Mouse (Mus musculus): ENCODE results near the gene Arx. TPM values are rescaled to one million over a fixed set of nuclear protein-coding genes. Genes with fewer than 3 reads are reported as not detected.

Arx gene
- 2.0 and 2.1 TPM in 2 replicates for polyA plus RNA-seq (2016; fragmentation: Nextera tagmentation; extraction: Ambion mirVana)

DNA sequence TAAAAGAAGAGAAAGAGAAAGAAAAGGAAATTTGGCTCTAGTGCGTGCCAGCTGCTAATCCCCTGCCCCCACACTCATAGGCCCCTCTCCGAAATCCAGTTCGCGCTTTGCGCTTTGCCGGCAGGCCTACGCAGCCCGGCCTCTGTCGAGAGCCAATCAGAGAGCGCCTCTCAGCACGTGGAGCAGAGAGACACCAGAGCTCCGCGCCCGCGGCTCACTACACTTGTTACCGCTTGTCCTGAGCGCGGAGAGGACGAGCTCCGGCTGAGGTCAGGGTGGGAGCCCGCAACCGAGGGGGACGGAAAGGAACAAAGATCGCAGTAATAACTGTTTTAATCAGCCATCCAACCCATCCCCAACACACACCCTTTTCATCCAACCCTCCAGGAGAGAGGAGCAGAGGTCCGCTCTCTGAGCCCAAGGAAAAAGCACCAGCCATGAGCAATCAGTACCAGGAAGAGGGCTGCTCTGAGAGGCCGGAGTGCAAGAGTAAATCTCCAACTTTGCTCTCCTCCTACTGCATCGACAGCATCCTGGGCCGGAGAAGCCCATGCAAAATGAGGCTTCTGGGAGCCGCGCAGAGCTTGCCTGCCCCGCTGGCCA lies at the start of gene Arx:
Arx (plus strand) TSS at position 155 of the 603 bp plus-strand sequence.
- Histone ChIP-seq H3K27me3 (replicated peaks; ENCODE audit: low read depth, poor library complexity, severe bottlenecking) (peaks cover 98% of the 10 kb centered on the region), H3K27ac (replicated peaks) (no peak within 1 kb of the TSS), H3K9me3 (no peaks in the 10 kb centered on the region), H3K4me3 (peak within 1 kb of the TSS; percentile 31), H3K4me1 (peaks cover 8% of the 10 kb centered on the region), H3K36me3 (replicated peaks) (no peaks in the 10 kb centered on the region)
- peak; percentile 86 for DNase-seq (ENCODE audit: low spot score)
- 20% methylated on average over 31 of the region's 31 CpGs for WGBS

DNA sequence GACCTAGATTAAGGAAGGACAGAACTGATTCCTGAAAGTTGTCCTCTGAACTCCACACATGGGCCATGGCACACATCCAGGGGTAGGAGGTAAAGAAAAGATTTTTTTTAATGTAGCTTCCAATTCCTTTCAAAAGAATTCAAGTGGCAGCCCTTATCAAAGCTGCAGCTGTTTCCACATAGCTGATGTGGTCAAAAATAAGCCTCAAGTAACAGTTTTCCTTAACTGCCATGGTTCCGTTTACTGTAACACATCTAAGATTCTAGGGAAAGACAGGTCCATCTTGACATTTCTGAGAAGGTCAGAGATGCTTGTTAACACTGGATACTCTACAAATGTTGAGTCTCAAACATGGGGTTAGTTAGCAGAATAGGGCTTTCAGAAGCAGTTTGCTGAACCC lies 34.9 kb upstream of the Arx start:
- no peaks in the 10 kb centered on the region for H3K9me3 ChIP-seq
- DNase-seq (ENCODE audit: low spot score) = no peak
- H3K4me3 ChIP-seq = no peak overlapping the region
- no peak overlapping the region for H3K27ac ChIP-seq (replicated peaks)
- H3K27me3 ChIP-seq (replicated peaks; ENCODE audit: low read depth, poor library complexity, severe bottlenecking) = no peaks in the 10 kb centered on the region
- no peaks in the 10 kb centered on the region for H3K4me1 ChIP-seq
- 82% methylated on average over 1 of the region's 1 CpGs for WGBS
- no peaks in the 10 kb centered on the region for H3K36me3 ChIP-seq (replicated peaks)

DNA sequence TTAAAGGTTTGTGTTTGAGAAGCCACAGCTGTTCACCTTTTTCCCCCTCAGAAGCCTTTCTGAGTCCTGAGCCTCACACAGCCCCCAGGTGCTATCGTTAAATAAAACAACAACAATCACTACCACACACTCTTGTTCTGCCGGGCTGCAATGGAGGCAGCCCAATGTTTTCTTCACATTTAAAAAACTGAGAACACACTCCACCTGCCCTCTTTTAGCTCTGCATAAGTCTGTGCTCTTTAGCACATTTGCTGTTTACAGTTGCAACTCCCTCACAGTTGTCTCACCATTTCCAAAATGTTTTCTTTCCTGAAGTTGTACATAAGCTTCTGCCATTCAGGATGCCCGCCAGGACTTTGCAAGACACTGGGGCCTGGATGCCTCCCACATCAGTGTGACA lies 10.6 kb upstream of the Arx start:
- Histone ChIP-seq H3K27ac (replicated peaks) (no peak overlapping the region), H3K9me3 (no peaks in the 10 kb centered on the region), H3K27me3 (replicated peaks; ENCODE audit: low read depth, poor library complexity, severe bottlenecking) (peaks cover 53% of the 10 kb centered on the region), H3K4me1 (no peaks in the 10 kb centered on the region), H3K4me3 (no peak overlapping the region), H3K36me3 (replicated peaks) (no peaks in the 10 kb centered on the region)
- DNase-seq (ENCODE audit: low spot score) = no peak
- 57% methylated on average over 3 of the region's 3 CpGs for WGBS

DNA sequence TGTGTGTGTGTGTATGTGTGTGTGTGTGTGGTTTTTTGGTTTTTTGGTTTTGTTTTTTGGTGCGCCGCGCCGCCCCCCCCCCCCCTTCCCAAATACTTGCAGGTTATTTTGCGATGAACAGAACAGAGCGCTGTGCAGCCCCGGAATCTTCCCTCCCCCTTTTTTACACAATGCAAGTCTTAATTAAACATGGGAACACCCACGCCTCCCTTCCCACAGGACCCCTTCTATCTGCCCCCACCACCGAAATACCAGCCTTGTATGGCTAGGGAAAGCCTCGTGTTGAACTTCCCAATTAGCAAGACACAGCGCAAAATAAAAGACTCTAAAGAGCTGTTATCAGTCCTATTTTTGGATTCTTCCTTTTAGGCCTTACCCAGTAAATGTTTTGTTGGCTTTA lies 6.3 kb upstream of the Arx start:
- H3K36me3 ChIP-seq (replicated peaks) = no peaks in the 10 kb centered on the region
- peaks cover 93% of the 10 kb centered on the region for H3K27me3 ChIP-seq (replicated peaks; ENCODE audit: low read depth, poor library complexity, severe bottlenecking)
- no peak overlapping the region for H3K4me3 ChIP-seq
- no peak overlapping the region for H3K27ac ChIP-seq (replicated peaks)
- DNase-seq (ENCODE audit: low spot score) = no peak
- H3K4me1 ChIP-seq = no peaks in the 10 kb centered on the region
- 42% methylated on average over 11 of the region's 11 CpGs for WGBS
- no peaks in the 10 kb centered on the region for H3K9me3 ChIP-seq

DNA sequence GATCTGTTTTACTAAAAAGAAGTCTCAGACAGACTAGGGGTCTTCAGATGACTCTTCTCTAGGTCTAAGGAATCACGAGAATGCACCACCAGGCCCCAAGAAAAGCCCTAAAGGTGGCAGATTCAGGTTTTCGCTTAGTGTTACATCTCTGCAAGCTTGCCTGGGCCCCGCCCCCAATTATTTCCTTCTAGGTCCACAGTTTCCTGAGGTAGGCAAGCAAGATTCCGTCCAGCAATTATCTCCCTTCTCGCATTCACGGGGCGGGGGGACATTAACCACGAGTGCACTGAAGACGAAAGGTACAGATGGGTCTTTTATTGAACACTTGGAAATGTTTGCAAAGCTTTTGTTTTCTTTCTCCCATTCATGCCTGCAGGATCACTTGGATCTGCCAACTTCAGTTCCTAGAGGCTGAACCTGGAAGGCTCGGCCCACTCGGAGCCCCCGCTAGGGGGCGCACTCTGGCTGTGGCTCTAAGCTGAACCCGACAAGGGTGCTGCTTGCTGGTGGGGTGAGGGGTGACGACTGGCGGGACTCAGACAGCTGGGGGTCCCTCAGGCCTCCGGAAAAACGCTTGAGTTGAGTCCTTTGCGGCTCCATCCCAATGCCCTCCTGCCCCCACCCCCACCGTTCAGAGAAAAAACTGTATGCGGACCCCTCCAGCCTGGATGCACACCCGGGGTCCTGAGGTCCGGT lies 5.1 kb upstream of the Arx start:
- peaks cover 98% of the 10 kb centered on the region for H3K27me3 ChIP-seq (replicated peaks; ENCODE audit: low read depth, poor library complexity, severe bottlenecking)
- H3K4me1 ChIP-seq = no peaks in the 10 kb centered on the region
- H3K36me3 ChIP-seq (replicated peaks) = no peaks in the 10 kb centered on the region
- no peaks in the 10 kb centered on the region for H3K9me3 ChIP-seq
- peak; percentile 79 for DNase-seq (ENCODE audit: low spot score)
- H3K27ac ChIP-seq (replicated peaks) = no peak overlapping the region
- WGBS = 14% methylated on average over 23 of the region's 23 CpGs
- peak overlapping the region; percentile 37 for H3K4me3 ChIP-seq

DNA sequence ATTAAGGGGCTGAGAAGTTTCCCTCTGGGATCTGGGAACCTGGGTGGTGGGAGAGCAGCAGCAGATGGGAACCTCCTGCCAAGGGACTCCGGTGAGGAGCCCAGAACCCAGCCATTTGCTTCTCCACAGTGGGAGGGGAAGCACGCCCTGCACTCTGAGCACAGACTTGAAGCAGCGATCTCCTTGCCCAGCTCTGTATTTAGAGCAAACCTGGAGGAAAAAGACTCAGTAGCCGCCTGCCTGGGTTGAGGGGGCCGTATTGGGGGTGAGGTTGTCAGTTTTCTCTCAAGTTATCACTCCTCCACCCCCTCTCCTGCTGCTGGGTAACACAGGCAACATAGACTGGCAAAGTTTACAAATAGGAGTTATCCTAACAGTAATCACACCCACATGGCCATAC lies 4.5 kb upstream of the Arx start:
- 17% methylated on average over 5 of the region's 5 CpGs for WGBS
- Histone ChIP-seq H3K4me1 (no peaks in the 10 kb centered on the region), H3K27me3 (replicated peaks; ENCODE audit: low read depth, poor library complexity, severe bottlenecking) (peaks cover 98% of the 10 kb centered on the region), H3K9me3 (no peaks in the 10 kb centered on the region), H3K36me3 (replicated peaks) (no peaks in the 10 kb centered on the region), H3K27ac (replicated peaks) (no peak overlapping the region), H3K4me3 (peak overlapping the region; percentile 37)
- DNase-seq (ENCODE audit: low spot score) = peak; percentile 27

DNA sequence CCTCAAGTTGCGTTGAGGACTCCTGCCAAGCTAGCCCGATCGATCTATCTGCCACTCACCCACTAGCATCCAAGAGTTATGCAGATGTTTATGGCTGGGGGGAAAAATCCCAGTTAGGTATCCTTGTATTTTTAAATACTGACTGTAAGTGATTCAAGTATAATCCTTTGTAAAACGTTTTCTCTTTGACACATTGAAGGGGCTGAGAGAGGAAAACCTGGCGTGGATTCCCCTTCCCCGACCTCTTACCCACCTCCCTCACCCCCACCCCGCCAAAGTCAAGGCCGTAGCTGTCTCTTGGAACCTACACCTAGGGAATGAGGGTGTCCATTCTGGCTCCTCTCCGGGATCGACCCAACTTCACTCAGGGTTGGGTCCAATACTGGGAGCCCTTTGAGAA lies 1.2 kb upstream of the Arx start:
- no peak overlapping the region for H3K27ac ChIP-seq (replicated peaks)
- H3K36me3 ChIP-seq (replicated peaks) = no peaks in the 10 kb centered on the region
- peaks cover 8% of the 10 kb centered on the region for H3K4me1 ChIP-seq
- H3K4me3 ChIP-seq = no peak overlapping the region
- peaks cover 98% of the 10 kb centered on the region for H3K27me3 ChIP-seq (replicated peaks; ENCODE audit: low read depth, poor library complexity, severe bottlenecking)
- 20% methylated on average over 10 of the region's 10 CpGs for WGBS
- H3K9me3 ChIP-seq = no peaks in the 10 kb centered on the region
- DNase-seq (ENCODE audit: low spot score) = peak; percentile 21

DNA sequence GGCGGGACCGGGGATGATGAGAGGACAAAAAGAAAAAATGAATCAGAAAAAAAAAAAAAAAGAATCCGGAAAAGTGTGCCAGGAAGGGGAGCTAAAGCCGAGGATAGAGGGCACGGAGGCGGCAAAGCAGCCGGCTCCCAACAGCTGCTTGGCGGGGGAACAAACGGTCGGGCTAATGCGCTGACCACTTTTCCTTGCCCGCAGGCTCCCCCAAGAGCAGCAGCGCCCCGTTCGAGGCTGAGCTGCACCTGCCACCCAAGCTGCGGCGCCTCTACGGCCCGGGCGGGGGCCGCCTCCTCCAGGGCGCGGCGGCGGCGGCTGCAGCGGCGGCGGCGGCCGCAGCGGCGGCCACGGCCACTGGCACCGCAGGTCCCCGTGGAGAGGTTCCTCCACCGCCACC lies 2.1 kb downstream of the Arx start:
- H3K27me3 ChIP-seq (replicated peaks; ENCODE audit: low read depth, poor library complexity, severe bottlenecking) = peaks cover 98% of the 10 kb centered on the region
- H3K36me3 ChIP-seq (replicated peaks) = no peaks in the 10 kb centered on the region
- no peaks in the 10 kb centered on the region for H3K9me3 ChIP-seq
- WGBS = 17% methylated on average over 37 of the region's 37 CpGs
- DNase-seq (ENCODE audit: low spot score) = peak; percentile 34
- H3K4me3 ChIP-seq = peak overlapping the region; percentile 52
- peaks cover 8% of the 10 kb centered on the region for H3K4me1 ChIP-seq
- no peak overlapping the region for H3K27ac ChIP-seq (replicated peaks)

DNA sequence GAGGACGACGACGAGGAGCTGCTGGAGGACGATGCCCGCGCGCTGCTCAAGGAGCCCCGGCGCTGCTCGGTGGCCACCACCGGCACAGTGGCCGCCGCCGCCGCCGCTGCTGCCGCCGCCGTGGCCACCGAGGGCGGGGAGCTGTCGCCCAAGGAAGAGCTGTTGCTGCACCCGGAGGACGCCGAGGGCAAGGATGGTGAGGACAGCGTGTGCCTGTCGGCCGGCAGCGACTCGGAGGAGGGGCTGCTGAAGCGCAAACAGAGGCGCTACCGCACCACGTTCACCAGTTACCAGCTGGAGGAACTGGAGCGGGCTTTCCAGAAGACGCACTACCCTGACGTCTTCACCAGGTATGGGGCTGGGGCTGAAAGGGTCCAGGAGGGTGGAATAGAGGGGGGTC lies 2.8 kb downstream of the Arx start:
- 15% methylated on average over 37 of the region's 37 CpGs for WGBS
- Histone ChIP-seq H3K4me1 (peaks cover 8% of the 10 kb centered on the region), H3K4me3 (peak overlapping the region; percentile 52), H3K36me3 (replicated peaks) (no peaks in the 10 kb centered on the region), H3K27ac (replicated peaks) (no peak overlapping the region), H3K27me3 (replicated peaks; ENCODE audit: low read depth, poor library complexity, severe bottlenecking) (peaks cover 100% of the 10 kb centered on the region), H3K9me3 (no peaks in the 10 kb centered on the region)
- DNase-seq (ENCODE audit: low spot score) = no peak

DNA sequence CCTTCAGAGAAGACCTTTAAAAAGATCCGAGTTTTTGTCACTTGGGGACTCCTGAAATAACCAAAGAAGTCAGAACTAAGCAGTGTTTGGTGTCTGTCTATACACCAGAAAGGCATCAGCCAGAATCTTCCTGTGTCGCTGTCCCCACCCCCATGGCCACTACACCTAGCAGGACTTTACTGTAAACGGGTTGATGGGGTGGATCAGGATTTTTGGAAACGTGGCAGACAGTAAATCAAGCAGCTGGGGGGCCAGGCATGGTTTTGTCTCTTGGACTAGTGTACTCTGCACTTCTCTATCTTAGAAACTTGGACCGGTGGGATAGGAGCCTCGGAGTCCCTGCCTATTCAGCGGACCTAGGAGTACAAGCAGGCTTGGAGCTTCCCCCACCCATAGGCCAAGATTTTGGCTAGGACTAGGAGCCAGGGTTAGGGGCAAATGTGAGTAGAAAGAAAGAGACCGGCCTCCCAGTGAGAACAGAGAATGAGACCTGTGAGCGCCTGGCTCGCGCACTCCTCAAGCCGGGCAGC lies 3.7 kb downstream of the Arx start:
- no peaks in the 10 kb centered on the region for H3K36me3 ChIP-seq (replicated peaks)
- peaks cover 100% of the 10 kb centered on the region for H3K27me3 ChIP-seq (replicated peaks; ENCODE audit: low read depth, poor library complexity, severe bottlenecking)
- no peak overlapping the region for H3K4me3 ChIP-seq
- DNase-seq (ENCODE audit: low spot score) = peak; percentile 33
- peaks cover 8% of the 10 kb centered on the region for H3K4me1 ChIP-seq
- 11% methylated on average over 12 of the region's 12 CpGs for WGBS
- H3K9me3 ChIP-seq = no peaks in the 10 kb centered on the region
- no peak overlapping the region for H3K27ac ChIP-seq (replicated peaks)

DNA sequence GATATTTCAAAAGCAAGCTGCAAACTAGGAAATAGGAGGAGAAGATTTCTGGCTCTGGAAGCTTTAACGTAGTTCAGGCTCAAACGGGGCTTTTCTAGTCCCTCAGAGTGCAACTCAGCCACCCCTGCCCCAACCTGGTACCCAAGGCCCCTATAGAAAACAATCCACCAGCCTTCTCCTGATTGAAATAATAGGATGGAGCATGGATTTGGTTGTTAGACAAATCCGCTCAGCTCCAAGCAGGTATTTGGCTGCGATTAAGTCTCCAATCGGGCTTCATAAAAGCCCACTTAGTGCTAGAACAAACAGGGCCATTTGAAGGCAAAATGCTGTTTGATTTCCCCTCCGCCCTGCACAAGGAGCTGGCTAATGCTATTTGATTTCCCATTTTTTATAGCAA lies 5.8 kb downstream of the Arx start:
- no peaks in the 10 kb centered on the region for H3K9me3 ChIP-seq
- DNase-seq (ENCODE audit: low spot score) = peak; percentile 17
- no peaks in the 10 kb centered on the region for H3K36me3 ChIP-seq (replicated peaks)
- peaks cover 11% of the 10 kb centered on the region for H3K4me1 ChIP-seq
- H3K27me3 ChIP-seq (replicated peaks; ENCODE audit: low read depth, poor library complexity, severe bottlenecking) = peaks cover 100% of the 10 kb centered on the region
- H3K27ac ChIP-seq (replicated peaks) = no peak overlapping the region
- 15% methylated on average over 6 of the region's 6 CpGs for WGBS
- no peak overlapping the region for H3K4me3 ChIP-seq

DNA sequence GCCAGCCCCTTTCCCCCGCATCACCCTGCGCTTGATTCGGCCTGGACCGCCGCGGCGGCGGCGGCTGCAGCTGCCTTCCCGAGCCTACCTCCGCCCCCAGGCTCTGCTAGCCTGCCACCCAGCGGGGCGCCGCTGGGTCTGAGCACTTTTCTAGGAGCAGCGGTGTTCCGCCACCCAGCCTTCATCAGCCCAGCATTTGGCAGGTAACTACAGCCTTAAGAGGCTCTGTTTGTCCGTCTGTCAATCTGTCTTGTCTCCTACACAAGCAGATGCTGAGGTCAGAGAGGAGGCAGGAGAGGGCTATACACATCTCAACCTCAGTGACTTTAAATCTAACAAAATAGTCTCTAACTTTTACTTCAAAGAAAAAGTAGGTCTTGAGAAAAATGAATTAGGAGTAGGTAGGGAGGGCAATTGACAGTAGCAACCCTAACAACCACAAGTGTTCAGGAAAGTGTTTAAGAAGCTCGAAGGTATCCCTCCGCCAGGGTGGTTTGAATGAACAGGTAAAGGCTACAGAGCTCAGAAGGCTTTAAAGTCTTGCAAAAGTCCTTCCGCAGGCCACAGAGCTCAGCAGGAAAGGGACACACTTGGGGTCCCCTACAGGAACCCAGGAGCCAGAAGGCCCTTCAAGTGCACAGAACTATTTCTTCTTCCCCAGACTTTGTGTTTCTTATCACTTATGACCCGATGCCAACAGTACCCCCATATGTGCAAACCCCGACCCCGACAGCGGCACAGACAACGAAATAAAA lies 8.7 kb downstream of the Arx start:
- WGBS = 13% methylated on average over 25 of the region's 25 CpGs
- peak; percentile 38 for DNase-seq (ENCODE audit: low spot score)
- Histone ChIP-seq H3K36me3 (replicated peaks) (no peaks in the 10 kb centered on the region), H3K27ac (replicated peaks) (no peak overlapping the region), H3K4me1 (peaks cover 14% of the 10 kb centered on the region), H3K9me3 (no peaks in the 10 kb centered on the region), H3K4me3 (no peak overlapping the region), H3K27me3 (replicated peaks; ENCODE audit: low read depth, poor library complexity, severe bottlenecking) (peaks cover 100% of the 10 kb centered on the region)
